Mouse (Mus musculus): ENCODE data around the gene Hoxb1.

GRCm38 (mm10) chr11:96322738-96323137, 42.8 kb upstream of the Hoxb1 start:
- no peak for TF ChIP-seq POLR2A (IDR thresholded peaks at IDR 0.05; ENCODE audit: low read depth, low read length)
- no peak for TF ChIP-seq CTCF (IDR thresholded peaks at IDR 0.05; ENCODE audit: extremely low read depth, insufficient read depth, insufficient read length, insufficient replicate concordance)
